Mouse (Mus musculus) liver, adult 2 months (tissue): ENCODE data around the gene Gng3. TPM values are rescaled to one million over a fixed set of nuclear protein-coding genes. Genes with fewer than 3 reads are reported as not detected.
"Not testable (repeated sequence)": the region's sequence is repeated elsewhere in the genome, so short reads cannot be mapped to it uniquely, and the experiment has no call there.

Experiments
- DNase-seq: peaks from one replicate; pipeline ENCODE4 v3.0.0-alpha.2; 2011; ENCODE audit warnings: low read depth, low spot score; ENCODE audit errors: extremely low read depth
- H3K27ac ChIP-seq: fragments of 200-500 bp; replicated peaks from 2 replicates; pipeline ENCODE4 v1.5.1; 2012; ENCODE audit warnings: low read depth, mild to moderate bottlenecking, control low read depth, inconsistent platforms, low read length; ENCODE audit not compliant: insufficient read depth
- H3K27me3 ChIP-seq: fragments of 200-500 bp; 2 replicates; pipeline ENCODE4 v1.6.1; 2012; ENCODE audit warnings: mild to moderate bottlenecking, moderate library complexity, low read length, inconsistent platforms; ENCODE audit not compliant: control insufficient read depth, insufficient read depth
- H3K36me3 ChIP-seq: fragments of 200-500 bp; 2 replicates; pipeline ENCODE4 v1.6.1; 2012; ENCODE audit warnings: low read length, inconsistent platforms; ENCODE audit not compliant: control insufficient read depth, insufficient read depth
- H3K4me1 ChIP-seq: fragments of 200-500 bp; 2 replicates; pipeline ENCODE4 v1.6.1; 2011; ENCODE audit warnings: low read length; ENCODE audit not compliant: control insufficient read depth, insufficient read depth
- H3K4me3 ChIP-seq: fragments of 200-500 bp; 2 replicates; pipeline ENCODE4 v1.5.1; 2011; ENCODE audit warnings: low read depth, mild to moderate bottlenecking, control low read depth, low read length, moderate library complexity; ENCODE audit not compliant: insufficient read depth
- H3K79me2 ChIP-seq: fragments of 200-500 bp; 2 replicates; pipeline ENCODE4 v1.6.1; 2012; ENCODE audit warnings: inconsistent platforms, mild to moderate bottlenecking, low read length, moderate library complexity; ENCODE audit not compliant: control insufficient read depth, insufficient read depth
- H3K9ac ChIP-seq: fragments of 200-500 bp; 2 replicates; pipeline ENCODE4 v1.6.1; 2012; ENCODE audit warnings: low read depth, mild to moderate bottlenecking, control low read depth, inconsistent platforms, low read length
- CTCF ChIP-seq: fragments of 200-500 bp; IDR thresholded peaks from 2 replicates; pipeline ENCODE4 v1.5.1; 2011; ENCODE audit warnings: low read depth, low read length, control low read depth
- POLR2A ChIP-seq: fragments of 200-500 bp; IDR thresholded peaks from 2 replicates; pipeline ENCODE4 v1.6.1; 2011; ENCODE audit warnings: low read length, control low read depth; ENCODE audit not compliant: insufficient read depth; ENCODE audit errors: extremely low read depth
- WGBS: fragments of 180-500 bp; shearing (Covaris S2); methylation state at CpG from one replicate; pipeline ENCODE4 v1.1.7; 2018; 5-methylcytosine and 5-hydroxymethylcytosine counted together
- polyA plus RNA-seq: library from polyadenylated mRNA; depleted of rRNA; stranded (reverse); fragments of >200 nt; gene quantifications from 2 replicates; pipeline ENCODE4 v1.2.3, GENCODE M21; 2012
- total RNA-seq: library from RNA; depleted of rRNA; stranded (reverse); fragments of >200 nt; gene quantifications from 2 replicates; pipeline ENCODE4 v1.2.3, GENCODE M21; 2014

Gene Gng3
- total and polyA plus RNA-seq, 2 experiments = 0.05 TPM; not detected in 1

- H3K36me3 ChIP-seq = peaks cover under 1% of the 10 kb centered on the region; the same call in 1 of the 2 replicates
- peak overlapping the region; percentile 69 for H3K27ac ChIP-seq
- H3K9ac ChIP-seq = peak overlapping the region; percentile 86
- peak; percentile 75 for DNase-seq
- H3K4me1 ChIP-seq = peaks cover 12% of the 10 kb centered on the region
- no peaks in the 10 kb centered on the region for H3K79me2 ChIP-seq
- WGBS = 28% methylated on average over 29 of the region's 29 CpGs
- no peak for TF ChIP-seq CTCF
- TF ChIP-seq POLR2A = peak; percentile 69
- H3K4me3 ChIP-seq = peak overlapping the region; percentile 90
- no peaks in the 10 kb centered on the region for H3K27me3 ChIP-seq
Observed at GRCm38 (mm10) chr19:8839908-8840791, 1.2 kb upstream of the Gng3 start.

GRCm38 (mm10) chr19:8838041-8838730 is 808 bp downstream of the Gng3 start:
- TF ChIP-seq CTCF (no peak), POLR2A (no peak)
- peak overlapping the region; percentile 84 for H3K4me3 ChIP-seq

DNA sequence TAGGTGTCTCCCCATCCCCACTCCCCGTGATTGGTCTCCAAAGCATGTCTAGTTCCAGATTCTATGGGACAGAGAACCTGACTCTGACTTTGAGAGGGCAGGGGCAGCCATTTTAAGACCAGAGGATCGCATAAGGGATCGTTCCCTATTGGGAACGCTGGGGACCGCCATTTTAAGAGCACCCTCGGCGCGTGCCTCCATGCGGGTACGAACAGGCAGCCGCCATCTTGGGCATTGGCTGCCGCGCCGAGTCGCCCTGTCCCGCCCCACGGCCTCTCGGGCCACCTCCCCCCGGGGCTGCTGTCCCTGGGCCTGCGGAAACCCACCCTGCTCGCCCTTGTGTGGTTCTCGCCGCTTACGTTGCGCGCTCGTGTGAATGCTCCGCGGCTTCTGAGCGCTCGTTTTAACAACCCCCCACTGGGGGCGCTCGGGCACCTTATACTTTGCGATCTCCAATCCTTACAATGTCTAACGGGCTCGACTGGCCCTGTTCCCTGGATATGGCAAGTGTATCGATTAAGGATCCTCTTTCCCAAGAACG is 1.7 kb downstream of the Gng3 start, which contains the start of gene Bscl2:
TSS of gene Bscl2 (plus strand) at position 217 of the 541 bp plus-strand sequence.
- TF ChIP-seq POLR2A (no peak), CTCF (peak; percentile 50)
- 1% methylated on average over 38 of the region's 38 CpGs for WGBS
- DNase-seq = peak; percentile 53
- Histone ChIP-seq H3K9ac (peak within 1 kb of the TSS; percentile 89), H3K27ac (peak within 1 kb of the TSS; percentile 63), H3K27me3 (no peaks in the 10 kb centered on the region), H3K36me3 (peaks cover 15% of the 10 kb centered on the region), H3K79me2 (no peaks in the 10 kb centered on the region), H3K4me3 (peak within 1 kb of the TSS; percentile 84), H3K4me1 (peaks cover 9% of the 10 kb centered on the region)

More at GRCm38 (mm10) chr19:8838041-8838730, 808 bp downstream of the Gng3 start:
- no peaks in the 10 kb centered on the region for H3K27me3 ChIP-seq
- 24% methylated on average over 15 of the region's 15 CpGs for WGBS
- peaks cover 9% of the 10 kb centered on the region for H3K4me1 ChIP-seq
- peak overlapping the region; percentile 89 for H3K9ac ChIP-seq
- H3K27ac ChIP-seq = no peak overlapping the region
- H3K36me3 ChIP-seq = peaks cover 9% of the 10 kb centered on the region; the same call in 1 of the 2 replicates
- DNase-seq = no peak
- H3K79me2 ChIP-seq = no peaks in the 10 kb centered on the region

DNA sequence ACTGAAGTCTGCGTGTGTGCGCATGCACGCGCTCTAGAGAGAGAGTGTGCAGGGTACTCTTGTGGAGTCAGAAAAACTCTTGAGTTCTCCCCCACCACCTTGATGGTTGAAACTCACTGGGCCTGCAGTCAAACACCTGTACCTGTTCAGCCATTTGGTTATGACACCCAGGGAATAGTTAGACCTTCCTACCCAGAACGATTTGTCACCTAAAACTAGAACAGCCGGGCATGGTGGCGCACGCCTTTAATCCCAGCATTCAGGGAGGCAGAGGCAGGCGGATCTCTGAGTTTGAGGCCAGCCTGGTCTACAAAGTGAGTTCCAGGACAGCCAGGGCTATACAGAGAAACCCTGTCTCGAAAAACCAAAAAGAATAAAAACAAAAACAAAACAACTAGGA is 2.7 kb downstream of the Gng3 start:
- 98% methylated on average over 10 of the region's 10 CpGs for WGBS
- DNase-seq, H3K27ac ChIP-seq, H3K27me3 ChIP-seq, H3K4me1 ChIP-seq, H3K4me3 ChIP-seq, H3K9ac ChIP-seq, H3K79me2 ChIP-seq: not testable (repeated sequence)
- peaks cover 25% of the 10 kb centered on the region for H3K36me3 ChIP-seq

GRCm38 (mm10) chr19:8832971-8833370 is 6.0 kb downstream of the Gng3 start:
- no peak overlapping the region for H3K9ac ChIP-seq
- no peak overlapping the region for H3K4me3 ChIP-seq
- H3K4me1 ChIP-seq = 0 out of 2 replicates have a peak, but pooled peaks cover under 1% of the 10 kb centered on the region
- TF ChIP-seq POLR2A = no peak
- TF ChIP-seq CTCF = no peak
- no peaks in the 10 kb centered on the region for H3K27me3 ChIP-seq
- no peak overlapping the region for H3K27ac ChIP-seq
- peaks cover 58% of the 10 kb centered on the region for H3K36me3 ChIP-seq
- H3K79me2 ChIP-seq = no peaks in the 10 kb centered on the region
- 81% methylated on average over 4 of the region's 4 CpGs for WGBS
- DNase-seq = no peak
